Mouse (Mus musculus) cerebellum, postnatal 36 days (tissue): Measurements from ENCODE around the gene Adgb.

ENCODE experiments used
- DNase-seq, 2 experiments: peaks; one replicate each; pipeline ENCODE4 v3.0.0; 2021 to 2022; ENCODE audit warnings: mixed read lengths in 2 of 2

Gene Adgb

GRCm38 (mm10) chr10:10350550-10350949, 121.6 kb downstream of the Adgb start:
- DNase-seq: no peak

GRCm38 (mm10) chr10:10343930-10344329, 128.2 kb downstream of the Adgb start:
- no peak for DNase-seq

DNA sequence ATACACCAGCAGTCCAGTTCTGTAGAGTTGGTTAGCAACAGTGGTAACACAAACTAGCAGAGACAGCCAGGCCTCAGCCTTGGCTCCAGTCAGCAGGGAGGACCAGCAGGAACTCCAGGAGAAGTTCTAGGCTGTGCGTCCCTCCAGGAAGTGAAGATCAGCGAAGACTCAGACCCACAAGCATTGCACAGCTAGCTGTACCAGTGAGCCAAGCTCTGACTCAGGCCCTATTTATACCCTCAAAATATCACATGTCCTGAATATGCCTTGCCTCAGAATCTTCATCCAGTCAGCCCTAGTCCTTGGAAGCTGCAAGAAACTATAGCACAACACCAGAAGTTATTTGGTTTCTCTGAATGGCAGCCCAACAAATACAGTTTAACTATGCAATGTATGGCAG, 146.6 kb downstream of the Adgb start:
- no peak for DNase-seq

DNA sequence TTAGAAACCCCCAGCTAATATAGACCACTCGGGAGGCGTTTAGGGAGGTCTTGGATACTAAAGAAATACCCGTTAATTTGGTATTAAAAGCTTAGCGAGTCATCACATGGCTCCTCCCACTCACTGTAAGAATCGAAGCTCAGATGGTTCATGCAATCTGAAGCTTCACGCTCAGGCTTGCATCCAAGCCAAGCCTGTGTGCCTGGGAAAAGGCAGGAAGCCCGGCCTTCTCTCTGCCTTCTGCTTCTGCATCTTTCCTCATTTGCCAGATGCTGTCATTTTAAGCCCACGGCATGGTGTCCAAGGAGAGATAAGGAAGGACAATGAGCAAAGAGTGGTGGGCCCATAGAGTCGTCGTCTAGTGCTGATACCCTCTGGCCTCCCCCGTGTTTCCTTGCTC, 149.2 kb downstream of the Adgb start:
- no peak for DNase-seq

DNA sequence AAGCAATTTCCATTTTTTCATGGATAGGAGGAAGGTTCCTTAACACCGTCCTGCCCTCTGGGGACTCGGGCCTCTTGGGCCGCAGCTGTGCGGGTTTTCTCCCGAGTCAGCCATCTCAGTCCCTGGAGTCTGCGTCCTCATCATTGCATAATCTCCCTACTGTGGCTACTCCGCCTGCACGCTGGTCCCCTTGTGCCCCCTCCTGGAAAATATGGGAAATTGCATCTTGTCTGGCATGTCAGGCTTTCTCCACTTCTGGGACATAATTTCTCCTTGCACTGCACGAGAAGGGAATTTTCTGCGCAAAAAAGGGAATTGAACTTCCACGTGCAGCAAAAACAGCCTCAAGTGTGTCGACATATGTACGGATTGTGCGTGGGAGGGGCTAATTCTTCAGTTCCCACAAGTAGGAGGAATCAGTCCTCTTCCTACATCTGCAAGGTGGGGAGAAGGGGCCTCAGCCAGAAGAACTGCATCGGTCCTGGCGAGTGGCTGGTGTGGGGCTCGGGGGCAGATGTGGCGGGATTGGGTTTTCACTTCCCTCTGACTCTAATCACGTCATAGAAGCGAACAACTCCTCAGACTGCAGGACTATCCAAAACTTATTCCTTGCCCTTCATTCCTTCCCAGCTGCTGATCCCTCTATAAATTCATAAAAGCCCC, 150.9 kb downstream of the Adgb start:
- DNase-seq: peak; percentile 70 to 75

DNA sequence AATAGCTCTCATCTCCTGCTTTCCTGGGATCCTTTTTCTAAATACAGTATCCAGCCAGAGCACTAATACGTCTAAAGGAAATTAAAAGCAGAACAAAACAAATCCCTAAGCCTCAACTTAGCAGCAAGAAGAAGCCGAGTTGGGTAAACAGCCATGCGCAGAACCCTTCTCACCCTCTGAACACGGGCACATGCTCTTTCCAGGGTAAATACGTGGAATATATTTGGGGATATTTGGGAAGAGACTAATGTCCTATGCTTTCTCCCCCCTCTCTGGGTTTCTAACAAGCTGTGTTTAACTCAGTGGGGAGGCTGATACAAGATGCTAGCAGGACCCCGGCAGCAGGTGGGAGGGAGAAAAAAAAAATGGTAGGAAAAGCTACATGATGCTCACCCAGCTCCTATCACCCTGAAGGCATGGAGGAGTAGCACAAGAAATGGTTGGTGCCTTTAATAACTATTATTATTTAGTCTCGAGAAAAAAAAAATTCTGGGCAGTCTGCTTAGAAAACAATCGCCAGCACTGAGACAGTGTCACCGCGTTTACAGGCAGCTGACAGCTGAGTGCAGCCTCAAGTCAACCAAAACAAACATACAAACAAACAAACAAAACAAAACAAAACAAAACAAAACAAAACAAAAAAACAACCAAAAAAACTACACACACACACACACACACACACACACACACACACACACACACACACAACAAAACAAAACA, 151.6 kb downstream of the Adgb start:
- DNase-seq: peak; percentile 18 to 37

DNA sequence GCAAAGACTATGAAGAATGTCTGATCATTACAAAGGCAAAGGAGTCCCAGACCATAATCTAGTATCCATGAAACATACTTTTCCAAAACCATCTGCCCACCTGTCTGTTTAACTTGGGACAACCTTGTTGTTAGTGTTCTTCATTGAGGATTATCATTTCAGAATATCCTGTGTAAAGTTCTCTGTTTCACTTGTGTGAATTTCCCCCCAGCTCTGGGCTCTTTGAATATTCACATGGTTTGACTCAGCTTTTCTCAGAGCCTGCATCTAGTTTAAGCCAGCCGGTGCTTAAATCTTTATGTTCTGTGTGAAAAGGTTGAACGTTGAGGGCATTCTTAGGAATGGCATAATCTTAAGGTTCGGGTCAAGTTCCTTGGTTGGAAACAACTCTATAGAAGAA, 154.0 kb downstream of the Adgb start:
- DNase-seq: no peak

DNA sequence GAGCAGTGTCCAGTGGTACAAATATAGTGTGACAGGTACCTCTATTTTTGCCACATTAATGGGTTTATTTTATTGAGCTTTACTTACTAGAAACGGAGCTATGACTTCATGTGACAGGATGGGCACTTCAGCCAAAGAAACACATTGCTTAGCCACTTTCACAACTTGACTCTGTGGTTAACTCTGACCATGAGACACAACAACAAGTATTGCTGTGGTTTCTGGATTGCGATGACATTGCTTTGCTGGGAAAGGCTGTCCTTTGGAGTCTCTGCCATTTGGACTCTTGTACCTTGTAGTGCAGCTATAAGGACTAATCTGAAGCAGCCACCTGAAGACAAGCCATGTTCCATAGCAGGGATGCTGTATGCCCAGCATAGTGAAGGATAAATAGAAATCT, 156.5 kb downstream of the Adgb start:
- DNase-seq: no peak

DNA sequence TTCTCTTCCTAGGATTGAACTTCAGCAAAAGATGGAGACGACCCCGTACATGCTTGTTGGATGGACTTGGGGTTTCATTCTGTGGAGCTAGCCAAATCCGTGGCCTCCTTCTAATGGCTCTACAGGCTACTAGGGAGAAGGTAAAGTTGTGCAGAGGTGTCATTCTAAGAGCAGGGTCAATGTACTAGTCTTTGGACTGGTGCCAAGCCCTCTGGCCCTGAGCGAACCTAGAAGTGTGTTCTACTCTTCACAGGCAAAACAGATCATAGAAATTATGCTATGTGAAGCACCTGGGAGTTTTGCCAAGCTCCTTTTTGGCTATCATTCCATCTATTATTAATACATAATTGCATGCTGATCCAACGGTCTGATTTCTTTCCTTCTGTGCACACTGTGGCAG, 157.6 kb downstream of the Adgb start:
- DNase-seq: no peak

GRCm38 (mm10) chr10:10309877-10310426, 162.2 kb downstream of the Adgb start:
- no peak for DNase-seq

- no peak for DNase-seq
These were observed 163.1 kb downstream of the Adgb start for GRCm38 (mm10) chr10:10309056-10309455.

GRCm38 (mm10) chr10:10307384-10307783, 164.7 kb downstream of the Adgb start:
- no peak for DNase-seq

DNA sequence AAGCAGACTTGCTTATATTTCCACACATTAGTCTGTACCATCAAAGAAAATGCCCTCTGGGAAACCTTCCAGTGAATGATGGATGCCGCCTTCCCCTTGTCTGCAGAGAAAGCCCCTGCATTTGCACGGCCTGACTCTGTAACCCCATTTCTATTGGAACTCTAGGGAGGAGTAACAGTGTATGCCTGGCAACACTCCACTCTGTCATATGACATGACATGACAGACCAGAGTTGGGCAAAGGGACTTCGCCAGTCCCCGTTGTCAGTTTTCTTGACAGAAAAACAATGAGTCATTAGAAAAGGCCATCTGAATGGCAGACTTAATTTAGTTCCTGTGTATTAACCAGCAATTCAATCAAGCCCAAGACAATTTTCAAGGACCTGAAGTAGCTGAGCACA, 167.8 kb downstream of the Adgb start:
- DNase-seq: no peak

DNA sequence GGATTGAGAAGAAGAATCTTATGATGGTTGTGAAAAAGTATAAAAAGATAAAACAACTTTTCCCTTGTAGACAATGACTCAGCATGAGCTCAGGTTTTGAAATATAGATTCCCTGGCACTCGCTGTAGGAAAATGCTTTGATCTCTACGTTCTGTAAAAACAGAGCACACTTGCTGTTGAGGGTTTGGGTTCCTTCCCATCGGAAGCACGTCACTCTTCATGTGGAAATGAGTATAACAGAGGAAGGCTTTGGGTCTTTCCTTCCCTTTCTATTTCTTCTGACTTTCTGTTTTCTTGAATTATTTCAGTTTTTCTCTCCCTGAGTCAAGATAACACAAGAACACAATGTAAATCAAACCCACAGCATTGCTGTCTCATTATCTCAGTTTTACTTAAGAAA, 170.4 kb downstream of the Adgb start:
- DNase-seq: no peak

- no peak for DNase-seq
These were observed 171.1 kb downstream of the Adgb start for GRCm38 (mm10) chr10:10300915-10301439.

- no peak for DNase-seq
These were observed 172.1 kb downstream of the Adgb start for GRCm38 (mm10) chr10:10299987-10300386.

DNA sequence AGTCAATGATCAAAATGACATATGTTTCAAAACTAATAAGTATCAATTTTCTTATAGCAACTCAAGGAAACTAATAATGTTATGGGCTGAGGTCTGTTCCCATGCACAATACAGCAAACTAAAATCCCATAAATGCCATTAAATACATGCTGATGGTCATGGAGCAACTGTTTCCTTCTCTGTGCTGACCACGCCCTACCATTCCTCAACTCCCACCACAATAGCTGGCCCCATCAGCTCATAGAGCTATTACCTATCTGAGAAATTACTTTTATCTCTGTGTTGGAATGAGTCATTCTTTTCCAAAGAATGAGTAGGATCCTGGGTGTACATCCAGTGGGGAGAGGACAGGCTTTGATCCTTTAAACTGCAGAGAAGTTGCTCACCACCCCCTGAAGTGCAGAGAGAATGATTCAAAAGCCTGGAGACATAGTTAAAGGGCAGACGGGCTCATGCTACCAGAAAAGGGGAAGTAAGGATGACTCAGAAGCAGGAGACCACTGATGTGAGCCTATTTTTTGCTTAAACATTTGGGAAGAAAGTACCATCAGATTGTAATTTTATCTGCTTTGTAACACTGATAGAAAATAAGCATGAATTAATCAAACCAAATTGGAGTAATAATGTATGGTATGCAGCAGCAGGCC, 184.8 kb downstream of the Adgb start:
- DNase-seq: no peak
